Comparison of ENCODE assay signal across 15 mouse cellular contexts in the genomic region with DNA sequence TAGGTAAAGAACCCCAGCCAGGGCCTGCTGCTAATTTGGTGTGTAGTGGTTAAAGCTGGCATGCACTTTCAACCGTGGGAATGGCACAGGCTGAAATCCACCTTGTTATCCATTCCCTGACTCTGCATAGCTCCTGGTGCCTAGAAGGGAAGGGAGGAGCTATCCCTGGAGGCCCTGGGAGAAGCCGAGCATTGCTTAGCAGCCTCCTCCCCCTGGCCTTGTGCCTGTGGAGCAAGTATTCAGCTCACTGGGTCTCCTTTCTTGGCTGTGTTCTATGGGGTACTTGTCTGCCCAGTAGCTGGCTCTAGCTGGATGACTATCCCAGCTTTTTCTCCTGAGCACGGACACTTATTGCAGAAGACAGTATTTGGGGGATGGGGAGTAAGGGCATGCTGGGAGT. TPM values are rescaled to one million over a fixed set of nuclear protein-coding genes. Genes with fewer than 3 reads are reported as not detected.
DNase-seq lines count a peak whose midpoint lies in the region; ATAC-seq and TF ChIP-seq lines count a peak whose summit lies in the region.
"Had no signal": no experiment of that assay in that cellular context is flagged by ENCODE, and none has a peak within 500 bp of the region (broad histone marks: within the 10 kb centered on the region; RNA-seq: fewer than 3 reads in every experiment).

No protein-coding gene starts in this region.

- H3K27me3 ChIP-seq in midbrain, embryonic 14.5 days (ENCODE audit: control insufficient read depth, insufficient read depth, low read length), result peaks cover 13% of the 10 kb centered on the region
- H3K27me3 ChIP-seq in midbrain, embryonic 13.5 days, result peaks cover 25% of the 10 kb centered on the region
- H3K27me3 ChIP-seq in hindbrain, postnatal 0 days (ENCODE audit: insufficient read depth, low read length), result no peaks in the 10 kb centered on the region
- peaks cover 32% of the 10 kb centered on the region for H3K27me3 ChIP-seq in liver, embryonic 11.5 days (replicated peaks; ENCODE audit: control insufficient read depth, insufficient read depth, low read length)

- no peak overlapping the region for H3K4me3 ChIP-seq in midbrain, embryonic 14.5 days (replicated peaks; ENCODE audit: low read depth, low read length)
- no peak overlapping the region for H3K4me3 ChIP-seq in midbrain, embryonic 13.5 days (replicated peaks)
- H3K4me3 ChIP-seq in hindbrain, postnatal 0 days (ENCODE audit: low read length), result no peak overlapping the region
- H3K4me3 ChIP-seq in liver, embryonic 11.5 days (ENCODE audit: low read depth, low read length), result no peak overlapping the region
- H3K4me3 ChIP-seq: embryonic facial prominence, embryonic 15.5 days; heart, embryonic 15.5 days had no signal

- no peak overlapping the region for H3K27ac ChIP-seq in midbrain, embryonic 14.5 days (replicated peaks; ENCODE audit: low read depth, low read length)
- no peak overlapping the region for H3K27ac ChIP-seq in midbrain, embryonic 13.5 days
- H3K27ac ChIP-seq in hindbrain, postnatal 0 days, result peak overlapping the region; percentile 49; the same call in 1 of the 2 replicates
- H3K27ac ChIP-seq in liver, embryonic 11.5 days (ENCODE audit: low read depth, low read length), result no peak overlapping the region
- H3K27ac ChIP-seq: embryonic facial prominence, embryonic 15.5 days; heart, embryonic 15.5 days had no signal

- WGBS in midbrain, embryonic 14.5 days, result 28% methylated on average over 3 of the region's 3 CpGs
- WGBS in midbrain, embryonic 13.5 days, result 28% methylated on average over 3 of the region's 3 CpGs
- 15% methylated on average over 3 of the region's 3 CpGs for WGBS in hindbrain, postnatal 0 days
- WGBS in liver, embryonic 11.5 days, result 48% methylated on average over 3 of the region's 3 CpGs

- no peaks in the 10 kb centered on the region for H3K36me3 ChIP-seq in midbrain, embryonic 14.5 days (ENCODE audit: control insufficient read depth, insufficient read depth, low read length)
- H3K36me3 ChIP-seq in midbrain, embryonic 13.5 days, result no peaks in the 10 kb centered on the region; the same call in 1 of the 2 replicates
- no peaks in the 10 kb centered on the region for H3K36me3 ChIP-seq in hindbrain, postnatal 0 days (ENCODE audit: insufficient read depth, low read length)
- H3K36me3 ChIP-seq in liver, embryonic 11.5 days (ENCODE audit: control insufficient read depth, insufficient read depth, low read length), result no peaks in the 10 kb centered on the region
- H3K36me3 ChIP-seq: embryonic facial prominence, embryonic 15.5 days; heart, embryonic 15.5 days had no signal

- DNase-seq in frontal cortex, adult 2 months (ENCODE audit: extremely low spot score in 1 of 2, low spot score in 1 of 2), result no peak
- peak; percentile 50 for DNase-seq in midbrain, embryonic 14.5 days
- peak; percentile 75 for DNase-seq in hindbrain, postnatal 0 days (ENCODE audit: low spot score)
- peak; percentile 65 for DNase-seq in kidney, postnatal 10 days
- DNase-seq in liver, embryonic 11.5 days (ENCODE audit: low spot score), result no peak
- DNase-seq: cerebellum, adult 8-10 months; gastrocnemius, postnatal 14 days; lung, postnatal 14 days; thymus, postnatal 14 days had no signal

- H3K4me1 ChIP-seq in midbrain, embryonic 14.5 days (ENCODE audit: control insufficient read depth, insufficient read depth, low read length), result peaks cover 22% of the 10 kb centered on the region
- H3K4me1 ChIP-seq in midbrain, embryonic 13.5 days (replicated peaks), result peaks cover 37% of the 10 kb centered on the region
- no peaks in the 10 kb centered on the region; the same call in 1 of the 2 replicates for H3K4me1 ChIP-seq in hindbrain, postnatal 0 days (ENCODE audit: insufficient read depth, low read length)
- H3K4me1 ChIP-seq in liver, embryonic 11.5 days (replicated peaks; ENCODE audit: control insufficient read depth, insufficient read depth, low read length), result no peaks in the 10 kb centered on the region; the same call in 1 of the 2 replicates

- no peak overlapping the region for H3K4me2 ChIP-seq in midbrain, embryonic 14.5 days (ENCODE audit: low read length)
- H3K4me2 ChIP-seq in midbrain, embryonic 13.5 days (replicated peaks), result no peak overlapping the region
- H3K4me2 ChIP-seq in hindbrain, postnatal 0 days (ENCODE audit: low read depth, low read length), result no peak overlapping the region
- H3K4me2 ChIP-seq in liver, embryonic 11.5 days, result no peak overlapping the region
- H3K4me2 ChIP-seq: embryonic facial prominence, embryonic 15.5 days; heart, embryonic 15.5 days had no signal

- no peak for TF ChIP-seq CTCF in hindbrain, postnatal 0 days (IDR thresholded peaks at IDR 0.05; ENCODE audit: low read depth)

- H3K9me3 ChIP-seq in midbrain, embryonic 14.5 days (ENCODE audit: control insufficient read depth, low read length), result no peaks in the 10 kb centered on the region
- H3K9me3 ChIP-seq in midbrain, embryonic 13.5 days, result no peaks in the 10 kb centered on the region
- H3K9me3 ChIP-seq in hindbrain, postnatal 0 days (ENCODE audit: low read length), result no peaks in the 10 kb centered on the region
- no peaks in the 10 kb centered on the region for H3K9me3 ChIP-seq in liver, embryonic 11.5 days (ENCODE audit: control insufficient read depth, low read length)
- H3K9me3 ChIP-seq: embryonic facial prominence, embryonic 15.5 days; heart, embryonic 15.5 days had no signal

- no peak overlapping the region for H3K9ac ChIP-seq in midbrain, embryonic 14.5 days (replicated peaks; ENCODE audit: low read length)
- no peak overlapping the region for H3K9ac ChIP-seq in midbrain, embryonic 13.5 days (replicated peaks)
- no peak overlapping the region for H3K9ac ChIP-seq in hindbrain, postnatal 0 days (replicated peaks; ENCODE audit: low read length)
- no peak overlapping the region for H3K9ac ChIP-seq in liver, embryonic 11.5 days (ENCODE audit: low read depth, low read length)
- H3K9ac ChIP-seq: embryonic facial prominence, embryonic 15.5 days; heart, embryonic 15.5 days had no signal

- ATAC-seq in frontal cortex, adult (ENCODE audit: low TSS enrichment), result peak; percentile 45
- no peak for ATAC-seq in midbrain, embryonic 14.5 days (ENCODE audit: low FRiP score, low TSS enrichment)
- no peak for ATAC-seq in midbrain, embryonic 13.5 days
- peak; percentile 71 for ATAC-seq in hindbrain, postnatal 0 days
- no peak for ATAC-seq in liver, embryonic 11.5 days (replicated peaks; ENCODE audit: low FRiP score)

RNA-seq across cellular contexts. Expression of a gene that starts 6.0 kb away (rescaled TPM):
- 19.4 and 20.7 TPM in 2 replicates for polyA plus RNA-seq in frontal cortex, adult 2 months (2012; rRNA removed)
- polyA plus RNA-seq in midbrain, embryonic 14.5 days (2014; fragmentation: Nextera tagmentation; extraction: Ambion mirVana), result 4.9 and 5.1 TPM in 2 replicates
- polyA plus RNA-seq in midbrain, embryonic 13.5 days (2015; fragmentation: Nextera tagmentation; extraction: Ambion mirVana), result 2.5 and 2.7 TPM in 2 replicates
- 33.7 and 36.7 TPM in 2 replicates for total RNA-seq in hindbrain, postnatal 0 days (2014; rRNA removed)
- 8.1 and 8.6 TPM in 2 replicates for polyA plus RNA-seq in hindbrain, postnatal 0 days (2015; fragmentation: Nextera tagmentation; extraction: Ambion mirVana)
- 0.25 and 0.43 TPM in 2 replicates for polyA plus RNA-seq in liver, embryonic 11.5 days (2014; fragmentation: Nextera tagmentation; extraction: Ambion mirVana)
- total RNA-seq: CH12.LX; monocyte, adult 5-6 weeks had no signal

Comparison
In these comparisons a context has a peak if more than half of its experiments do, and no peak if none do; other contexts are left out.
1. ATAC-seq: peak in frontal cortex, adult (single experiment) and hindbrain, postnatal 0 days (single experiment); none in midbrain, embryonic 14.5 days (single experiment), midbrain, embryonic 13.5 days (single experiment) and liver, embryonic 11.5 days (single experiment).
2. DNase-seq: peak in midbrain, embryonic 14.5 days (single experiment), hindbrain, postnatal 0 days (single experiment) and kidney, postnatal 10 days (single experiment); none in frontal cortex, adult 2 months (0 of 2) and liver, embryonic 11.5 days (single experiment).